Mouse (Mus musculus): ENCODE measurements at regions not wholly inside any gene's neighbourhood (a gene's known extent, or its start where the extent isn't known, plus 50 kb on each side); places are given as distances from the start of the nearest gene placed in this dataset.

DNA sequence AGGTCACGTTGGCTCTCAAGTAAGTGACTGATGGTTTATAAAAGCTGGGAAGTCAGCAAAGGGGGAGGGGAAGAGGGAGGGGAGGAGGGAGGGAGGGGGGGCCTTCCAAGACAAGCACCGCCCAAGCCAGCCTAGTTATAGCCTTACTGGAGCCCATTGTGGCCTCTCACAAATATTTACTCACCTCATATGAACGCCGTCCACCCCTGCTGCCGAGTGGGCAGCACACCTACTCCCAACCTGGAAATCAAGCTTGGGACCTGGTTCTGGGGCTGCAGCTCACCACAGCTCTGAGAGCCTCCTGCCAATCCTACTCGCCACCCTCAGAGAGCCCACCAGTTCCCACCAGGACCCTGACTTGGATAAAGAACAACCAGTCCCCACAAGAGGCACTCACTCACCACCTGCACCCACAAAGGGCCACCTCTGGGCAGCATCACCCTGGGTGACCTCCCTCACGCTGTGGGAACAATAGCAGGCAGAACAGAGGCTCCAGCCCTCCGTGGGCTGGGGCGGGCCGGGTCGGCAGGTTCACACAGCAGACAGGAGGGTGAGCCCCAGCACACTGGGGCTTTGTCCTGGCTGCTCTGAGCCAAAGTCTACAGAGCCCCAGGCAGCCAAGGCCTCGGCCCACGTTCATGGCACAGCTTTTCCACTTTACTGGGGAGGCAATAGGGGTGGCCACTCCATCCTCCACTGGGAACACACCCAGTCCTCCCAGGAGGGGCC, 171.8 kb downstream of the Bcl11b start:
- 22% methylated on average over 13 of the region's 13 CpGs for WGBS
- Histone ChIP-seq H3K9me3 (replicated peaks) (no peaks in the 10 kb centered on the region), H3K4me2 (replicated peaks) (no peak overlapping the region), H3K27ac (no peak overlapping the region), H3K4me1 (peaks cover 7% of the 10 kb centered on the region), H3K36me3 (no peaks in the 10 kb centered on the region), H3K9ac (no peak overlapping the region), H3K27me3 (no peaks in the 10 kb centered on the region), H3K4me3 (no peak overlapping the region)
- ATAC-seq (ENCODE audit: low FRiP score) = no peak

DNA sequence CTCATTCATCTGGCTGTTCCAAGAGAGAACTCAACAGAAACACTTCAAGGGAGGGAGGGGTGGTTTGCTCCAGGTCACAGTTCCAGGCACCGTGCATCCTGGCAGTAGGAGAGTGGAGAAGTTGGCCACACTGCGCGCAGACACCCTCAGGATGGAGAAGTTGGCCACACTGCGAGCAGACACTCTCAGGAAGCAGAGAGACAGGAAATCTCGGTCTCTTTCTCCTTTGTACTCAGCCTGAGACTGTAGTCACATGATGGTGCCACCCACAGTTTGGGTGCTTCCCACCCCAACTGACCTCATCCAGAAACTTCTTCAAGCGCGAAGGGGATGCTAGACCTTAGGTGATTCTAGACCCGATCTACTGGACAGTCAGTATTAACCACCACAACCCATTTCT, 170.4 kb downstream of the Bcl11b start:
- Histone ChIP-seq H3K4me1 (peaks cover 7% of the 10 kb centered on the region), H3K4me3 (no peak overlapping the region), H3K36me3 (no peaks in the 10 kb centered on the region), H3K27me3 (no peaks in the 10 kb centered on the region), H3K4me2 (replicated peaks) (no peak overlapping the region), H3K9ac (no peak overlapping the region), H3K9me3 (replicated peaks) (no peaks in the 10 kb centered on the region), H3K27ac (no peak overlapping the region)
- WGBS = 92% methylated on average over 8 of the region's 8 CpGs
- ATAC-seq (ENCODE audit: low FRiP score) = no peak

DNA sequence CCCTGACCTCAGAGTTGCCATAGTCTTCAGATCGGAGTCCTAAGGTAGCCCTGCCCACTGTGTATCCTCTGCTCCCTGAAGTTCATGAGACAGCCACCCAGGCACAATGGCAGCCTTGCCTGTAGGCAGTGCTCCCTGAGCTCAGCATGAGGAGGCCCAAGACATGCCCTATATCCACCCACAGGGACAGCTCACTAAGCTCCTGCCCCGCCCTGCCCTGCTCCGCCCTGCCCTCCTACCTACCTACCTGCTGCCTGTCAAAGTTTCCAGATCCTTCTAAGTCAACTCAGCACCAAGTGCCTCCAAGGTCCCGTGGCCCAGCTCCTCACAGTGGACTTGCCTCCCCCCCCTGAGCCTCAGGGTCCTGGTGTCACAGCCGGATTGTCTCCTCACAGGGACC, 168.9 kb downstream of the Bcl11b start:
- ATAC-seq (ENCODE audit: low FRiP score) = no peak
- 85% methylated on average over 5 of the region's 5 CpGs for WGBS
- Histone ChIP-seq H3K4me2 (replicated peaks) (no peak overlapping the region), H3K36me3 (no peaks in the 10 kb centered on the region), H3K9ac (no peak overlapping the region), H3K27me3 (no peaks in the 10 kb centered on the region), H3K9me3 (replicated peaks) (no peaks in the 10 kb centered on the region), H3K27ac (no peak overlapping the region), H3K4me1 (peaks cover 7% of the 10 kb centered on the region), H3K4me3 (no peak overlapping the region)

DNA sequence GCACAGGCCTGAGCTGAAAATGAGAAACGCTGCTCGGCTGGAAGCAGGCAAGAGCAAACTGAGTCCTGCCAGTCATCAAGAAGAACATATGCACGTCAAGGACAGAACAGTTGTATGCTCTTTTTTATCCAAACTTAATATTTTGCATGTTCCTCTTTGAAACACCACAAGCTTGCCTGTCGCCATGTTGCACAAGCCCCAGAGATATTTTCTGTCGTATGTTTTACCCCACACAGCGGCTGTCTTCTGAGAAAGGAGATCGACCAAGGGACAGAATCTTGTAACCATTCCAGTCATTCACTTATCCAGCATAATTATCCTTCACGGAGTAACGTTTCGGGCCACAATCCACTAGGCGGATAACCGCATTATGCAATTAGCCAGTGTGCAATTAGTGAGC, 165.7 kb downstream of the Bcl11b start:
- ATAC-seq (ENCODE audit: low FRiP score) = no peak
- Histone ChIP-seq H3K9me3 (replicated peaks) (no peaks in the 10 kb centered on the region), H3K27ac (no peak overlapping the region), H3K4me3 (no peak overlapping the region), H3K4me1 (no peaks in the 10 kb centered on the region), H3K36me3 (no peaks in the 10 kb centered on the region), H3K9ac (no peak overlapping the region), H3K4me2 (replicated peaks) (no peak overlapping the region), H3K27me3 (no peaks in the 10 kb centered on the region)
- WGBS = 93% methylated on average over 12 of the region's 12 CpGs

DNA sequence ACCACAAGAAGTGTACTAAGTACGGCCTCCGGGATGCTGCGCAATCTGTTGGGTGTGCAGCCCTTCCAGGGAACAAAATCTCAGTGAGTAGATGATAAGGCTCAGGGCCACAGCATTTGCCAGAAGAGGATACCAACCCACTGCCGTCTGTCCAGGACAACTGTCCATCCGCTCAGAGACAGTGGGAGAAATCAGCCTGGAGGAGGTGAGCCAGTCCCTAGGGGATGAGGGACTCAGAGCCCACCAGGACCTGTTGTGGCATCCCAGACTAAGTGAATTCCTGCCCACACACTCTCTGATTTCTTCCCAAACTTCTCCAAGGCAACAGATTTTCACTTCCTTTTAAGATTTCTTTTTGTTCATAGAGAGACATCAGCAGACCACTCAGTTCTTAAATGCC, 158.8 kb downstream of the Bcl11b start:
- Histone ChIP-seq H3K27ac (no peak overlapping the region), H3K36me3 (no peaks in the 10 kb centered on the region), H3K9me3 (replicated peaks) (no peaks in the 10 kb centered on the region), H3K27me3 (no peaks in the 10 kb centered on the region), H3K4me1 (no peaks in the 10 kb centered on the region), H3K4me2 (replicated peaks) (no peak overlapping the region), H3K9ac (no peak overlapping the region), H3K4me3 (no peak overlapping the region)
- no peak for ATAC-seq (ENCODE audit: low FRiP score)
- WGBS = 89% methylated on average over 5 of the region's 5 CpGs

DNA sequence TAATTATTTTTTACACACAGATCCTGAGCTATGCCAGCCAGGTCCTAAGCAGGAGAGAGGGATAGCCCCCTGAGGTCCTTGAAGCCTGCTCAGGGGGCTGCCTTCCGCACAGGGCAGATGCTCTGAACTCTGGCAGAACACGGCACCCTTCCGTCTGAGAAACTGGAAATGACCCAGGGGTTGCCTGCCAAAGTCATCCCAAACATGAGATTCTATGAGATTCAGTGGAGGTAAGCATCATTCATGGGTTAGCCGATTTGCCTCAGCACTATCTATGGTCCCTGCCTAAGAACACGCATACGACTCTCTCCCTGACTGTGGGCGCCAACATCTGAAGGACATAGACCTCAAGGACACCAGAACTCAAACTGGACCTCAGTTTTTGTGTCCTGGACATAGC, 152.8 kb downstream of the Bcl11b start:
- H3K36me3 ChIP-seq = no peaks in the 10 kb centered on the region
- 89% methylated on average over 7 of the region's 7 CpGs for WGBS
- no peak for ATAC-seq (ENCODE audit: low FRiP score)
- H3K4me2 ChIP-seq (replicated peaks) = no peak overlapping the region
- H3K27me3 ChIP-seq = no peaks in the 10 kb centered on the region
- no peaks in the 10 kb centered on the region for H3K9me3 ChIP-seq (replicated peaks)
- H3K27ac ChIP-seq = no peak overlapping the region
- no peaks in the 10 kb centered on the region for H3K4me1 ChIP-seq
- H3K4me3 ChIP-seq = no peak overlapping the region
- H3K9ac ChIP-seq = no peak overlapping the region

DNA sequence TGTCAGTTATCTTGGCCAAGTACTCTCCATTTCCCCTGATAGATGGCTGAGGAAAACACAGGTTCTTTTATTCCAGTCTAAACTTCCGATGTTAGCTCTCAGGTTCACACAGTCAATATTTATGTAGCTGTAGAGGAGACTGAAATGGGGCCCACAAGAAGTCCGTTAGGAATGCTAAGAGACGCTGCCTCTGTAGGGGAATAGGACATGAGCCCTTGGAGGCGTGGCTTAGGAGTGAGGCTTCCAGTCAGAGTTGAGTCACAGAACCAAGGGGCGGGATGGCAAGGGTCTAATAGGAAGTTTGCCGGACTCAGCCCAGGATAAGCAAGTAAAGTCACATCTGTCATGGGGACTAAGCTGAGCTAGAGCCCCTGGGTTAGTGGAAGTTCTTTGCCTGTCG, 150.5 kb downstream of the Bcl11b start:
- no peak overlapping the region for H3K27ac ChIP-seq
- H3K9me3 ChIP-seq (replicated peaks) = no peaks in the 10 kb centered on the region
- no peak overlapping the region for H3K9ac ChIP-seq
- H3K4me3 ChIP-seq = no peak overlapping the region
- H3K27me3 ChIP-seq = no peaks in the 10 kb centered on the region
- WGBS = 68% methylated on average over 7 of the region's 7 CpGs
- ATAC-seq (ENCODE audit: low FRiP score) = no peak
- no peaks in the 10 kb centered on the region for H3K4me1 ChIP-seq
- H3K36me3 ChIP-seq = no peaks in the 10 kb centered on the region
- H3K4me2 ChIP-seq (replicated peaks) = no peak overlapping the region

DNA sequence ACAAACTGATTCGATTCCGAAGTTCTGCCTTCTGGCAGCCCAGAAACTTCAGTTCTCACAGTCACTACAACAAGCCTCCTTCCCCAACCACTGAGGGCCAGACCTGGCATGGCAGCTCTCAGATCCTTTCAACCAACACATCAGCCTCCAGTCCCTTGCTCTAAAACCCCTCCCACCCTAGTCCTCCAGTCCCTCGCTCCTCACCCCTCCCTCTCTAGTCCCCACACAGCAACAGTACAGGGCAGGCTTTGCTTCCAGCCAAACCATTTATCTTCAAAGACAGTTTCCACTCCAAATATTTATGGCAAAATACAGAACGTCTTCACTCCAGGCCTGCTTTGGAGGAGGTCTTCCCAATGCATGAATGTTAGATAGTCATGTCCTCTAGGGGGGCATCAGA, 147.9 kb downstream of the Bcl11b start:
- H3K4me1 ChIP-seq = peaks cover 15% of the 10 kb centered on the region
- H3K9ac ChIP-seq = no peak overlapping the region
- H3K9me3 ChIP-seq (replicated peaks) = no peaks in the 10 kb centered on the region
- H3K4me2 ChIP-seq (replicated peaks) = no peak overlapping the region
- no peak overlapping the region for H3K27ac ChIP-seq
- H3K4me3 ChIP-seq = no peak overlapping the region
- no peaks in the 10 kb centered on the region; the same call in 1 of the 2 replicates for H3K27me3 ChIP-seq
- ATAC-seq (ENCODE audit: low FRiP score) = no peak
- H3K36me3 ChIP-seq = no peaks in the 10 kb centered on the region
- 92% methylated on average over 4 of the region's 4 CpGs for WGBS

DNA sequence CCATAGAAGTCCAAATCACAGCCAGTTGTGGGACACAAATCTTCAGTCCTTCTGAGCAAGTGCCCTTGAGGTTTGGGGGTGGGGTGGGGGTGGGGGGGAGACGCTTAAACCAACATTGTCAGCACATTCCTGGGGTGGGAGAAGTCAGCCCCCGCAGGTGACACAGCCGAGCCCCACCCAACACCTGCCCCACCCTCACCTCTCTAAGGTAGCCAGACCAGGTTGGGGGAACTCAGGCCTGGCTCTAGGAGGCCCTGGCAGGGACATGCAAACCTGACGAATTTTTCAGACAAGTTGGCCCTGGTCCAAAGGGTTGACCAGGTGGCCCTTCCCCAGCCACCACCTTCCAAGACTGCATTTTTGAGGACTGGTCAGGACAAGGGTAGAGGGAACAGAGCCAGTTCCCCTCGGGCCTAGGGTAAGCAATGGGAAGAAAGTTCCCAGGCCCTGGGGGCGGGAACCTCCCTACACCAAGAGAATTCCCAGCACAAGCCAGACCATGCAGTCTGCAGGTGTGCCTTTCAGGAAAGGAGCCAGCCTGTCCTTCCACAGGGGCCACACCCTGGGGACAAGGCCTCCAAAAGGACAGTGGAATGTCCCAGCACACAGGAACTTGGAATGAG, 146.9 kb downstream of the Bcl11b start:
- H3K4me1 ChIP-seq = peaks cover 15% of the 10 kb centered on the region
- no peak overlapping the region for H3K4me3 ChIP-seq
- H3K4me2 ChIP-seq (replicated peaks) = no peak overlapping the region
- H3K27me3 ChIP-seq = no peaks in the 10 kb centered on the region; the same call in 1 of the 2 replicates
- 80% methylated on average over 6 of the region's 6 CpGs for WGBS
- H3K9ac ChIP-seq = no peak overlapping the region
- no peaks in the 10 kb centered on the region for H3K9me3 ChIP-seq (replicated peaks)
- H3K27ac ChIP-seq = no peak overlapping the region
- H3K36me3 ChIP-seq = no peaks in the 10 kb centered on the region
- ATAC-seq (ENCODE audit: low FRiP score) = no peak

DNA sequence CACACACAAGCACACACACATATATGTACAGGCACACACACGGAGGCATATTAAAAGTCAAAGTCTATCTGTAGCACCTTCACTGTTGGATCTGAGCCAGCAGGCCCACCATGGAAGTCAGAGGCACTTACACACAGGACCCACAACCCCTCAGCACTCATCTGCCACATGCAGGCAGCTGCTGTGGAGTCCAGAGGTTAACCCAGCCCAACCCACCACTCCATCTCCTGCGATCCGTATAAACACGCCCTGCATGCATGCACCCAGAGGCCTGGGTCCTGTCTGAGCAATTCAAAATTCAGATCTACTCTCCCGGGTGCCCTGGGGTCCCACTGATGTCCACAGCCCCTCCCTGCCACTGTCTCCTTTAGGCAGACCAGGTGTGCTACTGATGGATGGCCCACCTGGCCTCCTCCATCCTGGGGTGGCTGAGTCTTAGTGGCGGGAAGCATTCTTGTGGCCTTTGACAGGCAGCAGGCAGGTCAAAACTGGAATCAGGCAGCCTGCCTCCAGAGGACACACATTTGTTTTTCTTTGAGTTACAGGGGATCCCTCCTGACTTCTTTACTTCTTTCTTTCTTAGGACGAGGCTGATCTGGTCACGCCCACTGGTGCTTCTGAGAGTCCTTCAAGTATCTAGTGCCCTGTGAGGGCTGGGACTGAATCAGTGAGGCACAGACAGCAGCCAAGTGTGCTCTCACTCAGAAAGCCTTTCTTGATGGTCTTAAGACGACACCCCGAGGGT, 144.7 kb downstream of the Bcl11b start:
- ATAC-seq (ENCODE audit: low FRiP score) = no peak
- peaks cover 15% of the 10 kb centered on the region for H3K4me1 ChIP-seq
- H3K9me3 ChIP-seq (replicated peaks) = no peaks in the 10 kb centered on the region
- no peaks in the 10 kb centered on the region; the same call in 1 of the 2 replicates for H3K27me3 ChIP-seq
- no peak overlapping the region for H3K9ac ChIP-seq
- WGBS = 45% methylated on average over 10 of the region's 10 CpGs
- no peak overlapping the region for H3K27ac ChIP-seq
- no peaks in the 10 kb centered on the region for H3K36me3 ChIP-seq
- no peak overlapping the region for H3K4me3 ChIP-seq
- no peak overlapping the region for H3K4me2 ChIP-seq (replicated peaks)

DNA sequence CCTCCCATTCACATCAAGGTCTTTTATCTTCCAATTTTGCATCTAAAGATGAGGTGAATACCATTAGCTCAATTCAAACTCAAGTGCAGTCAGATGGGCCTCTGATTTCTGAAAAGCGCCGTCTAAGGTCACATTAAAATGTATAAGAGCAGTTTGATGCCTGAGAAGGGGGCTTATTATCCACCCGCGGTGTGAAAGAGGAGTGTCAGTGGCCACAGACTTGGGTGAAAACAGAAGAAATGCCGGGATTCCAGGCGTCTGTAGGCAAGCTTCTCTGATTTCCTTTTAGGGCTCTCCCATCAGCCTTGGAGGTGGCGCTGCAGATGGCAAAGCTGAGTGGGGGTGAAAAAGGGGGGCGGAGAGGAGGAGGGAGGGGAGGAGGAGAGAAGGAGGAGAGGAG, 143.7 kb downstream of the Bcl11b start:
- no peaks in the 10 kb centered on the region for H3K9me3 ChIP-seq (replicated peaks)
- no peak overlapping the region for H3K27ac ChIP-seq
- H3K36me3 ChIP-seq = no peaks in the 10 kb centered on the region
- no peak for ATAC-seq (ENCODE audit: low FRiP score)
- no peak overlapping the region for H3K9ac ChIP-seq
- H3K4me1 ChIP-seq = peaks cover 15% of the 10 kb centered on the region
- peak overlapping the region; percentile 22; the same call in 1 of the 2 replicates for H3K4me2 ChIP-seq (replicated peaks)
- WGBS = 17% methylated on average over 8 of the region's 8 CpGs
- no peaks in the 10 kb centered on the region; the same call in 1 of the 2 replicates for H3K27me3 ChIP-seq
- H3K4me3 ChIP-seq = no peak overlapping the region

DNA sequence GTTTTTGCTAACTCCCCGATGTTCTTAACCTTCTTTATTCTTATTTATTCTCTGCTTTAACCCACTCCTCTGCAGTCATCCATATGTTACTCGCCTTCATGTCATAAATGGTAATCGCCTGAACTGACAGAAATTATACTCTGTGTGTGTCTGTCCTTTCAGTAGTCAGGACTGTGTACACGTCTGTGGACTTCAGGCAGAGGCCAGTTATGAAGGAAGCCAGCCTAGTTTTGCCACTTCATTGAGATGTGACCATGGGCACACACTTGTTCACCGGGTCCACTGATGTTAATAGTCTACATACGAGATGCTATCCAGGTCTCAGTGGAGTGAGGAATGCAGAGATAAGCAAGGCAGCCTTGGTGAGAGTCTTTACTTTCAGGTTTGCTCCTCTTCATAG, 143.0 kb downstream of the Bcl11b start:
- no peak overlapping the region for H3K9ac ChIP-seq
- no peak overlapping the region for H3K27ac ChIP-seq
- H3K4me3 ChIP-seq = no peak overlapping the region
- H3K27me3 ChIP-seq = no peaks in the 10 kb centered on the region; the same call in 1 of the 2 replicates
- ATAC-seq (ENCODE audit: low FRiP score) = no peak
- H3K4me1 ChIP-seq = peaks cover 15% of the 10 kb centered on the region
- no peak overlapping the region for H3K4me2 ChIP-seq (replicated peaks)
- no peaks in the 10 kb centered on the region for H3K9me3 ChIP-seq (replicated peaks)
- H3K36me3 ChIP-seq = no peaks in the 10 kb centered on the region
- WGBS = 89% methylated on average over 6 of the region's 6 CpGs

All from hindbrain, embryonic 12.5 days (tissue).